Mouse (Mus musculus): ENCODE measurements at regions not wholly inside any gene's neighbourhood (a gene's known extent, or its start where the extent isn't known, plus 50 kb on each side); places are given as distances from the start of the nearest gene placed in this dataset.

DNA sequence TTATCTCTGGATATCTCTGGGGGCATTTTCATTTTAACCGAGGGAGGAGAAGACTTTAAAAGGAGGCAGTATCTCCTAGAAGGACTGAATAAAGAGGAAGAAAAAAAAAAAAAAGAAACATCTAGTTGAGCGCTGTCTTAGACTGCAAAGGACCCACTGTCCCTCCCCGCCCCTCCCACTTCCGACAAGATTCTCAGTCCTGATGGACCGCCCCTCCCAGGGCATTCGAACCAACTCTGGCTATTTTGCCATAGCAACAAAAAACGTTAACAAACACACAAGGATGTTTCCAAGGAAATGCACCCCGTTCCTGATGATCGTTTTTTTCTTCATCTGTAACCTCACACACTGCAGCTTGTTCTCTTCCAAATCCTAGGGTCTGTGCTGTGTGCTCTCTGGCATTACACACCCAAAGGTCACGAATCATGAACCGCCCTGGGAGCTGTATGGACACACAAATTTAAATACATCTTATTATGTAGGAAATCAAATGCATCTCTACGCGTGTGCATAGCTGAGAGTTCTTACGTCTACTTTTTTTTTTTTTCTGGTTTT lies 75.8 kb downstream of the Rnd3 start:
- no peak for DNase-seq

GRCm38 (mm10) chr2:51072346-51072885 lies 76.5 kb downstream of the Rnd3 start:
- no peak for DNase-seq

DNA sequence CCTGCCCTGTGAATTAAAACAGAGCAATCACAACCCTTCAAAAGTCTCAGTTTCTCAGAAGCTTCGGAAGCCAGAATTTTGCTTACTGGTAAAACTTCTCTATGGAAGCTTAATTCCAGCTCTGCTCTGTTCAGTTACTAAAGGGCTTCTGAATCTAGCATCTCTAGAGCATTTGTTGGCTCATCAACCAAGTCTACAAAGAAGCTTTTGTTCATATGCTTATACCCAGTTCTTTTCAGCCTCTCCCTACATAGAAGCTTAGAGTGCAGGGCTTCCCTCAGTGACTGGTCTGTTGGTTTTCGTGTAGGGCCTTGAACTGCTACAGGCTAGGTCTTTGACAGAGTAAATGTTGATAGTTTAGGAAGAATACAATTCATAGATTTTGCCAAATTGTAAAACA lies 78.0 kb downstream of the Rnd3 start:
- no peak for DNase-seq

DNA sequence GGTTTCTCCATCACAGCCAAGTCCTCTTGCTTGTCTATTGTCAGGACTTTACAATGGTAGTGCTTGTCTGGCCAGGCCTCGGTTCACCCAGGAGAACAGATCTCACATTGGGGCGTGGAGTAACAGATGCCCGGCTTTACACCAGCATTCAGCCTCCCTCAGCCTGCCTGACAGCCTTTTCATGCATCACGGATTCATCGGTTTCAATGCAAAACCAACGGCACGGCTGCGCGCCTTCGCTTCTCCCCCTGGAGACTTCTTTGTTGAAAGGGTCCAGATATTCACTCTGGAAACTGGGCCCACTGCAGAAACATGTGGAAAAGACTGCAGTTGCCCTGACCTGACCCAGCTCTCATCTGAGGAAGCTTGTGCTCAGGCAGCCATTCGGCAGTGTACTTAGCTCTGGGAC lies 82.5 kb downstream of the Rnd3 start:
- DNase-seq, result no peak

- no peak for DNase-seq
Measured at GRCm38 (mm10) chr2:51065821-51066220, 83.1 kb downstream of the Rnd3 start.

DNA sequence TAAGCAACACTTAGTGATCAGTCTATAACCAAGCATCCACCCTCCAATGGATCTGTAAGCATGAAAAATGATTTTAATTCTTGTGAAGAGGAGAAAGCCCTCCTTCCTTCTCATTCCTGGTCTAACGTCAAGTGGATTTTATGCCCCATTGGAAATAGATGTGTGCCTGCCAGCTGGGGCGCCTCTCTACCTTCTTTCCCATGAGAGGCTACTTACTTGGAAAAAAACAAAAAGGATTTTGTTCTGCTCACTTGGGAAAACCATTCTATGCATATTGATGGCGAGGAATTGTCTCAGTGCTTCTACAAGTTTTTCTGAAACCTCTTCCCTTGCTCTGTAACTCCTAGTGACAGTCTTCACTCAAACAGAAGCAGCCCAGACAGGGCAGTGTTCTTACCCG lies 84.1 kb downstream of the Rnd3 start:
- DNase-seq, result no peak

DNA sequence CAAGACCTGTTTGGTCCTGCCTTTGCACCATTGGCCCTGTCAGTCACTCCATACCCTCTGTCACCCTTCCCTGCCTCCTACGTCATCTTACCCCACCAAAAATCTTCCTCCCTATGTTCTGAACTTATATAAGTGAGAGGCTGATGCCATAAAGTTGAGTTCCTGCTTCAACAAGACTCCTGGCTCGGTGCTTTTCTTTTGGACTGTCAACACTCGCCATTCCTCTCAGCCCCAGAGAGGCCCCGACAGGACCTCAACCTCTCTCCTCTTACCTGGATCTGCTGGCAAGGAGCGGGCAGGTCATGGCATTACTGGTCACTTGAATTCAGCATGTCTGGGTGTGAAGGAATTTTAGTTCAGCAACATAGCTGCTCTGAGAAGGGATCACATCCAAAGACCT lies 86.9 kb downstream of the Rnd3 start:
- DNase-seq, result no peak

- DNase-seq, result no peak
Measured at GRCm38 (mm10) chr2:51058158-51058557, 90.8 kb downstream of the Rnd3 start.

GRCm38 (mm10) chr2:51056141-51056731 lies 92.7 kb downstream of the Rnd3 start:
- DNase-seq, result no peak

GRCm38 (mm10) chr2:51055339-51055738 lies 93.6 kb downstream of the Rnd3 start:
- no peak for DNase-seq

- DNase-seq, result no peak
Measured at GRCm38 (mm10) chr2:51049834-51050170, 99.1 kb downstream of the Rnd3 start.

DNA sequence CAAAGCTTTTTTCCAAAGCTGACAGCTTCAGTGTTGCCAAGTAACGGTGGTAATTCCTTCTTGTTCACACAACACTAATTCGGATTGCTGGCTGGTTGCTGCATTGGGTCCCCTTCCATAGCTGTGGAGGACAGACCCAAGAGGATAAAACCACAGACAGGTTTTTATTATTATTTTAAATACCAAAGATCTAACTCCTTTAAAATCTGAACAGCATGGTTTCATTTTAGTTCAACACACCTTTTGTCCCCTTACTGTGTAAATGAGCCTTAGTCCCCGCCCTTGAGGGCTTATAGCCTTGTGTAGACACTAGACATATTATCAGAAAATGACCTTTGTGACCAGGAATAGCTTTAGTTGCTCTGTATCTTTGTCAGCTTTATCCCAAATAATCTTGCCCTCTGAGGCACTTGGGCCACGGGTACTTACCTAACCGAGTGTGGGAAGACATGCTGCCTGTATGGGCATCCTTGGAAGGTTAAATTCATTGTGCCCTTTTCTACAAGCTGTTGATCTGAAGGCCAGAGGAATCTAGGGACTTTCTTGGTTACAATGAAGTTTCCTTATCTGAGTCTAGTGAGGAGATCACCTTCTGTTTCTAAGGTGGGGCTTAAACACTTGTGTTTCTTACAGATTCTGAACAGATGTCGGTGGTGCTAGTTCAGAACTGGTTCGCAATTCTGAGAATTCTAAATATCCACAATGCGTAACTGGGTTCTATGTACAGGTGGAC lies 99.6 kb downstream of the Rnd3 start:
- no peak for DNase-seq

DNA sequence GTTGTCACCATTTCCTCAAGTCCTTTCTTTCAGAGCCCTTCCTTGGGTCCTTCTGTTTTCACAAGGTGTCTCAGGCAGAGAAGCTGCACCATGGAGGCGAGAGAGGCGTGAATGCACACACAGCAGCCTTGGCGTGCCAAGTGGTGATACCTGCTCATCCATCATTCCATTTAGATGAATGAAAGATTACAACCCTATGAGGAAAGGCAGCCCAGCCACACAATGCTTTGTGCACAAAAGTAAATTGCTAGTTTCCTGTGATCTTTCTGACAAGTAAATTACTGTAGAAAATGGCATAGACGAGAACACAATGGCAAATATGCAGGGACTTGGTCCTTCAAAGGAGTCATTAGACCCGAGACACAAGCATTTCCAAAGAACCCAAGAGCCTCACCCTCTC lies 101.4 kb downstream of the Rnd3 start:
- no peak for DNase-seq

DNA sequence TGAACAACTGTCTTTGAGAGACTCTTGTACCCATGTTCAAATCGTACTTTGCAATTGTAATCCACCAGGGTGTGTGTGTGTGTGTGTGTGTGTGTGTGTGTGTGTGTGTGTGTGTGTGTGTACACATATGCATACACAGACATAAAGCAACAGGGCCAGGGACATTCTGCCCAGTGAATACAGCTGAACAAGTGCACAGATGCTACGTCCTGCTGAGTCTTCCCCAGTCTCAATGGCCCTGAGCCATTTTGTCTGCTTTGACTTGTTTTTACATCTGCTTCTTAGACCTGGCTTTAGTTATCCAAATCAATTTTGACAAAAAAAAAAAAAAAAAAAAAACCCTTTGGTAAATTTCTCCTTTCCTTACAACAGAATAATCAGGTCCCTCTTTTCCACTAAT lies 103.3 kb downstream of the Rnd3 start:
- no peak for DNase-seq

GRCm38 (mm10) chr2:51041101-51041500 lies 107.8 kb downstream of the Rnd3 start:
- no peak for DNase-seq

DNA sequence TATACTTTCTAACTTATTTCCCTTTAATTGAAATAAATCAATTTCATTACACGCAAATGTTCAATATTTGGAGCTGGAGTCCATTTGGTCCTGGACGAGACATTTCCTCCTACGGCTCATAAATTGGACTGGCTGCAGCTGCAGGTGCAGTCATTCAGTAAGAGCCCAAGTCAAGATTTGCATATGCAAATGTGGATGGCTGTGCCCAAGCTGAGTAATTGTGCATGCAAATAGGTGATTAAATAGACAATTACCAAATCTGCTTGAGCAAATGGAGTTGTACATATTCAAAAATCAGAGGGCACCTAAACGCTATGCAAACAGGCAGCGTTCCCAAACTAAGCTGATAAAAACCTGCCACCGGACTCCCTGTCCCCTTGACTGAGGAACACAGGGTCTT lies 110.2 kb downstream of the Rnd3 start:
- no peak for DNase-seq

- no peak for DNase-seq
Measured at GRCm38 (mm10) chr2:51036995-51037394, 111.9 kb downstream of the Rnd3 start.

DNA sequence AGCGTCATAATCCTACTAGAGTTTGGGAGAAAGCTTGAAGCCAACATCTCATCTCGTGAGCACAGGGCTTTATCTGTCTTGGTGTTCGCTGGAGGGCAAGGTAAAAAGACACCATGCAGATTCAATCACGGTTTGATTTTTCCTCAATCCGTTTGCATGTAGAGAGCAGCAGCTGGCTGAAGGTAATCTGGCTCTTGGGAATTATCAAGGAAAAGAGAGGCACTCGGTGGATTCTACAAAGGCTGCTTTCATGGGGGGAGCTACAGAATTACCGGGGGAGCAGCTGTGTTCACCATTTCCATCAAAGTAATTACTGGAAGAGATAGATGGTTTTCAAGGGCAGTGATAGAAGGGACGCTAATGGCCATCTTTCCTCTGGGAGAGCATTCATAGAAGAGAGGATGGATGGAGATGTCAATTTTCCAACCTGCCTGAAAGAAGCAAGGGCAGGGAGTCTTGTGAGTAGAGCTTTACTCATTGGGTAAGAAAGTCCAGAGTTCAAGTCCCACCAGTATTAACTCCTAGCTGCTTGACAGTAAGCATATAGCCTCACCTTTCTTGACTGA lies 112.6 kb downstream of the Rnd3 start:
- DNase-seq, result no peak

- DNase-seq, result no peak
Measured at GRCm38 (mm10) chr2:51033881-51034280, 115.0 kb downstream of the Rnd3 start.

DNA sequence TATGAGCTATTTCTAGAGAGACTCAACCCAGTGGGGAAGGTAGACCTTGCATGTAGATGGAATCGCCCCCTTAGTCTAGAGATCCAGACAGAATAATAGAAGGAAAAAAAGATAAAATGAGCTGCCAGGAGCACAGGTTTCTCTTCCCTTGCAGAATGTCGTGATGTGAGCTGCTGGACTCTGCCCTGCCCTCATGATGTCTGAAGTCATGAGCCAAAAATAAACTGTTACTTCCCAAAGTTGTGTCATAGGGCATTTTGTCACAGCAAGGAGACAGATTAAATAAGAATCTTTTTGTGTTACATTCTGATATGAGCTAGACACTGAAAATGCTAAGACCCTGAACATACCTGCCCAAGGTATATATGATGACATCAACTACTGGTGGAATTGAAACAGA lies 126.4 kb downstream of the Rnd3 start:
- no peak for DNase-seq

- no peak for DNase-seq
Measured at GRCm38 (mm10) chr2:51016129-51016402, 132.8 kb downstream of the Rnd3 start.

GRCm38 (mm10) chr2:51015360-51016128 lies 133.4 kb downstream of the Rnd3 start:
- no peak for DNase-seq

- DNase-seq, result no peak
Measured at GRCm38 (mm10) chr2:51014232-51014631, 134.7 kb downstream of the Rnd3 start.
